Mouse (Mus musculus) layer of hippocampus, postnatal 10 days (tissue): ENCODE data around the gene Olfr24. TPM values are rescaled to one million over a fixed set of nuclear protein-coding genes. Genes with fewer than 3 reads are reported as not detected.
"Not testable (repeated sequence)": the region's sequence is repeated elsewhere in the genome, so short reads cannot be mapped to it uniquely, and the experiment has no call there.

Source experiments
- DNase-seq, 2 experiments: peaks; one replicate each; pipeline ENCODE4 v3.0.0; 2021; ENCODE audit warnings: low spot score in 2 of 2
- long read RNA-seq: library from polyadenylated mRNA; stranded (forward); transcript quantifications from one replicate; pipeline ENCODE4 v2.0.0, GENCODE M21; 2023
- total RNA-seq, 2 experiments: library from RNA; stranded (reverse); gene quantifications; 2 replicates each; pipeline ENCODE4 v1.2.3; 2021

Gene Olfr24
- not detected for total RNA-seq
- long read RNA-seq = 0 reads

GRCm38 (mm10) chr9:18763896-18764295 lies at the start of gene Olfr24:
Gene Olfr24, minus strand, starts transcription at chr9:18763996.
- DNase-seq = no peak

GRCm38 (mm10) chr9:18785316-18785715 lies 21.5 kb upstream of the Olfr24 start:
- no peak for DNase-seq

- DNase-seq = peak; percentile 51 to 60
These were observed 15.7 kb upstream of the Olfr24 start for GRCm38 (mm10) chr9:18779476-18779875.

- DNase-seq = peak; percentile 8 to 11
These were observed 15.2 kb upstream of the Olfr24 start for GRCm38 (mm10) chr9:18778981-18779380.

- DNase-seq = no peak
These were observed 8.2 kb downstream of the Olfr24 start for GRCm38 (mm10) chr9:18755595-18755994.

- peak; percentile 11 for DNase-seq
These were observed 19.2 kb downstream of the Olfr24 start for GRCm38 (mm10) chr9:18744639-18745038.

- DNase-seq = not testable (repeated sequence)
These were observed 29.6 kb downstream of the Olfr24 start for GRCm38 (mm10) chr9:18734177-18734576.

- no peak for DNase-seq
These were observed 41.1 kb downstream of the Olfr24 start for GRCm38 (mm10) chr9:18722712-18723099.

GRCm38 (mm10) chr9:18721931-18722711 lies 41.7 kb downstream of the Olfr24 start:
- no peak for DNase-seq

- DNase-seq = no peak
These were observed 42.8 kb downstream of the Olfr24 start for GRCm38 (mm10) chr9:18721011-18721410.

GRCm38 (mm10) chr9:18705628-18706027 lies 58.2 kb downstream of the Olfr24 start:
- DNase-seq = no peak

Other genes with a start within 250 kb of the Olfr24 start
- not detected for gene Muc16, start 89.5 kb downstream of the Olfr24 start, total RNA-seq
- gene Olfr828, start 55.5 kb upstream of the Olfr24 start, total RNA-seq = not detected
- gene Olfr829, start 90.9 kb upstream of the Olfr24 start, total RNA-seq = not detected
- not detected for gene Olfr830, start 110.7 kb upstream of the Olfr24 start, total RNA-seq
- not detected for gene Olfr832, start 173.1 kb upstream of the Olfr24 start, total RNA-seq
- not detected for gene Olfr834, start 224.0 kb upstream of the Olfr24 start, total RNA-seq